Mouse (Mus musculus): ENCODE data around the gene Uba2.
A peak's percentile ranks its signal among the peaks of the same experiment; 100 is the strongest.
"Not testable (repeated sequence)": the region's sequence is repeated elsewhere in the genome, so short reads cannot be mapped to it uniquely, and the experiment has no call there.

The Uba2 gene

GRCm38 (mm10) chr7:34169454-34169853 lies at the start of gene Uba2:
Uba2 (minus strand) TSS chr7:34169599.
- no peak for DNase-seq (ENCODE audit: low spot score)

GRCm38 (mm10) chr7:34218496-34218895 lies 49.1 kb upstream of the Uba2 start:
- DNase-seq (ENCODE audit: low spot score) = no peak

- DNase-seq (ENCODE audit: low spot score) = no peak
These were observed 47.1 kb upstream of the Uba2 start for GRCm38 (mm10) chr7:34216474-34216873.

DNA sequence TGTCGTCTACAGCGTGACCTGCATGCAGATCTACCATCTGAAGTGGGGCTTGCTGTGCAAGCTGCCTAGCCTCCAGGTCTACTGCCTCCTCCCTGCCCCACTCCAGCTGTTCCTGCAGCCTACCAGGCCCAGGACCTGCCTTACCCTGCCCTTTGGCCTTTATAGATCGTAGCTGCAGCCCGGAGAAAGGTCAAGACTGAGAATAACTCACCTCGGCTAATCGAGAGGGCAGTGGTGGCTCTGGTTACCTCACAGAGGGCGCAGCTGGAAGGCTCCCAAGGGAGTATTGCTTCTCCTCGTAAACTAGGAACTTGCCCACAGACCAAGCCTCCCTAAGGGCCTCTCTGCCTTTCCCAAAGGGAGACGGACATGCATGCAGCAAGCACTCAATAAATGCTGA lies 46.1 kb upstream of the Uba2 start:
- DNase-seq (ENCODE audit: low spot score) = no peak

DNA sequence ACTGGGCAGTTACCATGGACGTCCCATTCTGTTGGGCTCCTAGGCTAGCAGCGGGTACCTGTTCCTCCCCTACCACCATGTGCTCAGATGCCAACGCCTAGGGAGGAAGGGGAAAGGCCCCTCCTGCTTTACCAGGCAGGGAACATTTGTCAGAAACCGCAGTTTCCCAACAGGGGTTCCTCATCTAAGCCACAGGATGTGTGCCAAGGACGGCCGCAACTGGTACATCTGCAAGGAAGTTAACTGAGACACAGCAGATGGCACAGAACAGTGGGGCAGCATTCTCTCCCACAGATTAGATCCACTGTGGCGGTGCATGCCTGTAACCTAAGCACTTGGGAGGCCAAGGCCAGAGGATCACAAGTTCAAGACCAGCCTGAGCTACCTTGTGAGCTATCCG lies 45.2 kb upstream of the Uba2 start:
- DNase-seq (ENCODE audit: low spot score) = no peak

GRCm38 (mm10) chr7:34213281-34213680 lies 43.9 kb upstream of the Uba2 start:
- DNase-seq (ENCODE audit: low spot score) = no peak

DNA sequence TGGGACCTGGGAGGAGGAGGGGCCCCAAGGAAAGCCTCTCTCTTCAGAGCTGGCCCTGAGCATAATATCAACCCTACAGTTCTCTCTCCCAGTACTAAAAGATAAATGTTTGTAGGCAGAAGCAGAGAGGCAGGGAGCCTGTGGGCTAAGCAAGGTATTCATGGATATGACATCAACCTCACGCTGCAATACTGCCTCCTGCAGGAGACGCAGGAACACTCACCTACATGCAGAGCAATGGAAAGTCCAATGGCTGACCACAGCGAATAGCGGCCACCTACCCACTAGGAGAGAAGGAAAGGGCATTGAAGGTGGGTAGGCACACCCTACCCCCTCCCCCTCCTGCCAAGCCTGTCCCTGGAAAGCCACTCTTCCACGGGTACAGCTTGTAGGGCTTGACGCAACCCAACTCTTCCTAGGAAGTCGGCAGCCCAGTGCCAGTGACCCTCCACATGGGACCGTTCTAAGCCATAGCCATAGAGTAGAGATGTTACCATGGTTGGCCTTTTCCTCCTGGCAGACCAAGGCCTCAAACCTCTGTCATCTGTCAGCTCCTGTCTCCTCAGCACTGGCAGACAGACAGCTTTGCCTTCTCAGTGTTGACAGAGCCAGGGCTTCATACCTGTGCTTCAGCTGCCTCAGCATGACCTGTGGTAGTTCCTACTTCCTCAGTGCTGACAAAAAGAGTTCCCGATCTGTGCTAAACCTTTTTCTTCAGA lies 38.8 kb upstream of the Uba2 start:
- no peak for DNase-seq (ENCODE audit: low spot score)

GRCm38 (mm10) chr7:34206331-34206730 lies 36.9 kb upstream of the Uba2 start:
- no peak for DNase-seq (ENCODE audit: low spot score)

- not testable (repeated sequence) for DNase-seq (ENCODE audit: low spot score)
These were observed 32.7 kb upstream of the Uba2 start for GRCm38 (mm10) chr7:34202147-34202546.

GRCm38 (mm10) chr7:34200829-34201228 lies 31.4 kb upstream of the Uba2 start:
- no peak for DNase-seq (ENCODE audit: low spot score)

DNA sequence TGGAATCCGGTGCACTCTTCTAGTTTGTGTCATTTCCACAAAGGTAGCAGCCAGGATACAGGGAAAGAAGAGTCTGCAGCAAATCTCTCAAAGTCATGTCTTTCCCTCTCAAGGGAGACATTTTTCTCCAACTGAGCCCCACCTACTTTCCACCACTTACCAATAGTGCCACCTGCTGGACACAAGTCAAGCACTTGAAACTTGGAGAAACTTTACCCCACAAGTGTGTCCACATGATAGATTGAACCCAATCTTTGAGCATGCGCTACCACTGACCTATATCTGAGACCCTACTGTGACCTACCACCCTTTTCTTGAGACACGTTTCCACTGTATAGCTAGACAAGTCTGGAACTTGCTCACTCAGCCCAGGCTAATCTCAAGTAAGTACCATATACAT lies 28.9 kb upstream of the Uba2 start:
- DNase-seq (ENCODE audit: low spot score) = peak; percentile 53

DNA sequence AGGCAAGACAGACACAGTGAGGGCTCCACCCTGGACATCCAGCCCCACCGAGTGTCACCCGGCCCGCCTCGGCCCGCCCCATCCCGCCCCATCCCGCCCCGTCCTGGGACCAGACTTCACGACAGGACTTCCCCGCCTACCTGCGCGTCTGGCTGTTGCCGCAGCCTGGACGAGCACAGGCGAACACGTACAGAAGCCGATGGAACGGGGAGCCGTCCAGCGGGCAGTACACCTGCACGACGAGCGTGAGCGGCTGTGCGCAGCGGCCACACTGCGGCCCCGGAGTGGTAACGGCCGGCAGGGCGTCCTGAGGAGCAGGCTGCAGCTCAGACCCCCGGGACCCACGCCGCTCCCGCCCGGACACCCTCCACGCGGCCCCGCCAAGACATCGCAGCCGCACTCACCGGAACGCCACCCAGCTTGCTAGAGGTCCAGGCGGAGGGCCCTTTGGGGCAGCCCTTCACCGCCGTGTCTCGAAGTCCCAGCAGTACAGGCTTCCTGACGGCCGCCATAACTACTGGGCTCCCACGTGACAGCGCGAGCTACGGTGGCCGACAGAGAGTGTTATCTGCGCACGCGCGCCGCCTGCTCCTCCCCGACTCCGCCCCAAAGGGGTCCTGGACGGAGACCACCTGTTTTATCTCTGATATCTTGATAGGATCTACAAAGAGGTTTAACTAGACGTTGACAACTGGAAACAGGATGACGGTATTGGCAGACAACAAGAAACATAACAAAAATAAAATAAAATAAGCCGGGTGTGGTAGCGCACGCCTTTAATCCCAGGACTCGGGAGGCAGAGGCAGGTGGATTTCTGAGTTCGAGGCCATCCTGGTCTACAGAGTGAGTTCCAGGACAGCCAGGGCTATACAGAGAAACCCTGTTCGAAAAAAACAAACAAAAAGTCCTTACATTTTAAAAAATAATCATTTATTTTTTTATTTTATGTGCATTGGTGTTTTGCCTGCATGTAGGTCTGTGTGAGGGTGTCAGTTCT lies 27.0 kb upstream of the Uba2 start, which contains the start of gene Pdcd2l:
TSS of gene Pdcd2l (minus strand) at position 530 of the 997 bp plus-strand sequence.
- peak; percentile 94 for DNase-seq (ENCODE audit: low spot score)

- peak; percentile 13 for DNase-seq (ENCODE audit: low spot score)
These were observed 26.2 kb upstream of the Uba2 start for GRCm38 (mm10) chr7:34195632-34196031.

DNA sequence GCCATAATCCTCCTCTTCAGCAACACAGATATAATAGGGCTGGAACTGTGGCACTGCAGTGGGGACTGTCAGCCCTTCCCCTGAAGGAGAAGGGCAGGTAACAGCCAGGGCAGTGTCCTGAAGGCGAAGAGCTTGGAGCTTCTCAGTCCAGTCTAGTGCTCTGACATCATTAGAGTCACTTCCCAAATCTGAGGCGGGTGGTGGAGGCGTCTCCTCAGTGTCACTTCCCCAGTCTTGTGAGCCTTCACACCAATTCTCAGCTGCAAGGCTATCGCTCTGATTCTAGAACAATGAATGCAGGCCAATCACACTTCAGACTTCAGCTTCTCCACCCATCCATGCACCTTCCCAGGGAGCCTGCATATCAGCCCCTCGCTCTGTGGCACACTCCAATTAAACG lies 23.4 kb upstream of the Uba2 start:
- no peak for DNase-seq (ENCODE audit: low spot score)

- DNase-seq (ENCODE audit: low spot score) = no peak
These were observed 20.1 kb upstream of the Uba2 start for GRCm38 (mm10) chr7:34189376-34189989.

GRCm38 (mm10) chr7:34183794-34184193 lies 14.4 kb upstream of the Uba2 start:
- no peak for DNase-seq (ENCODE audit: low spot score)

- no peak for DNase-seq (ENCODE audit: low spot score)
These were observed 14.0 kb upstream of the Uba2 start for GRCm38 (mm10) chr7:34183356-34183755.

GRCm38 (mm10) chr7:34176241-34176640 lies 6.8 kb upstream of the Uba2 start:
- not testable (repeated sequence) for DNase-seq (ENCODE audit: low spot score)

GRCm38 (mm10) chr7:34172251-34172650 lies 2.9 kb upstream of the Uba2 start:
- DNase-seq (ENCODE audit: low spot score) = no peak

DNA sequence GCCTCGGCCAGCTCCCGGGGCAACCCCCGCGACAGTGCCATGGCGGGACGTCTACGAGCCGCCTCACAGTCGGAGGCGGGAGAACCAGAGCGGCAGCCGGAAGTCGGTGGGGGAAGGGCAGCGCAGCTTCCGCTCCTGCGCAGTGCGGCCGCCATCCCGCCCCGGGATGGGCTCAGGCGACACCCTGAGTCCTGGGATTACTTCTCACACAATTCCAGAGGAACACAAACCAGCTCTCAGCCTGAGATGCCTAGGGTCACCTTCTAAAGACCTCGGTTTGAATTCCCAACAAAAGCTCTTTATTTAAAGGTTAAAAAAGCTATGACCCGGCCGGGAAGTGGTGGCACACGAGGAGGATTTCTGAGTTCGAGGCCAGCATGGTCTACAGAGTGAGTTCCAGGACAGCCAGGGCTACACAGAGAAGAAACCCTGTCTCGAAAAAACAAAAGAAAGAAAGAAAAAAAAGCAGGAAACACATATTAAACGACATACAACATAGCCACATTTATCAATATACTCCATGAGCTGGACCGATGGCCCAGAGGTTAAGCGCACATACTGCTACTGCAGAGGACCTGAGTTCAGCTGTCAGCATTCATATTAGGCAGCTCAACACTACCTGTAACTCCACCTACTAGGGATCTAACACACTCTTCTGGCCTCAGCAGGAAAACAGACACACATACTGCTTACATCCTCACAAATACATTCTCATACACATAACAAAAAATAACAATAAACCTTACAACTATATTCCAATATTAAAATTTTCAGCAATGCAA lies 738 bp downstream of the Uba2 start:
- DNase-seq (ENCODE audit: low spot score) = peak; percentile 92

GRCm38 (mm10) chr7:34167766-34168469 lies 1.5 kb downstream of the Uba2 start:
- DNase-seq (ENCODE audit: low spot score) = peak; percentile 42
